Comparison of ENCODE assay signal across 8 mouse cellular contexts in genomic region chr5:3146544-3147295, GRCm38 (mm10).
DNase-seq lines count a peak whose midpoint lies in the region; ATAC-seq and TF ChIP-seq lines count a peak whose summit lies in the region.
"Not testable (repeated sequence)": the region's sequence is repeated elsewhere in the genome, so short reads cannot be mapped to it uniquely, and the experiment has no call there.

No protein-coding gene starts in this region.

- not testable (repeated sequence) for H3K4me1 ChIP-seq in forebrain, embryonic 12.5 days; limb, embryonic 14.5 days (ENCODE audit: control insufficient read depth, insufficient read depth, low read length); midbrain, embryonic 12.5 days

- H3K9me3 ChIP-seq in forebrain, embryonic 12.5 days; limb, embryonic 14.5 days (ENCODE audit: control insufficient read depth, low read length); midbrain, embryonic 12.5 days: not testable (repeated sequence)

- ATAC-seq in forebrain, embryonic 12.5 days (ENCODE audit: low FRiP score), result peak; percentile 68; the same call in 1 of the 2 replicates
- ATAC-seq in limb, embryonic 14.5 days (ENCODE audit: low FRiP score, low read depth), result peak; percentile 55; the same call in 1 of the 2 replicates
- ATAC-seq in midbrain, embryonic 12.5 days (ENCODE audit: low FRiP score, low read depth), result peak; percentile 77

- WGBS in forebrain, embryonic 12.5 days, result 55% methylated on average over 8 of the region's 11 CpGs
- 48% methylated on average over 8 of the region's 11 CpGs for WGBS in limb, embryonic 14.5 days
- WGBS in midbrain, embryonic 12.5 days, result 50% methylated on average over 10 of the region's 11 CpGs

- H3K27ac ChIP-seq in forebrain, embryonic 12.5 days; limb, embryonic 14.5 days (replicated peaks; ENCODE audit: low read depth, low read length); midbrain, embryonic 12.5 days (replicated peaks): not testable (repeated sequence)

- TF ChIP-seq POLR2A in limb, embryonic 14.5 days (IDR thresholded peaks at IDR 0.05; ENCODE audit: borderline replicate concordance, extremely low read depth, insufficient read depth, insufficient read length), result not testable (repeated sequence)

- not testable (repeated sequence) for H3K27me3 ChIP-seq in forebrain, embryonic 12.5 days; limb, embryonic 14.5 days (ENCODE audit: control insufficient read depth, insufficient read depth, low read length); midbrain, embryonic 12.5 days

- DNase-seq in A20 (ENCODE audit: low read depth, low spot score), result peak; percentile 60
- peak; percentile 24 for DNase-seq in adrenal gland, postnatal 10 days
- DNase-seq in heart, postnatal 36 days, result peak; percentile 31 to 41
- peak; percentile 56 for DNase-seq in kidney, adult 9 months
- DNase-seq in limb, embryonic 14.5 days (ENCODE audit: low spot score), result peak; percentile 11
- peak; percentile 28 to 36 for DNase-seq in right cerebral cortex, postnatal 10 days (ENCODE audit: low spot score in 2 of 2)

- H3K4me2 ChIP-seq in forebrain, embryonic 12.5 days; limb, embryonic 14.5 days (replicated peaks; ENCODE audit: low read depth, low read length, severe bottlenecking); midbrain, embryonic 12.5 days (replicated peaks): not testable (repeated sequence)

- intact Hi-C loops in heart, postnatal 36 days (cut with DNase I), result not testable (repeated sequence)

- not testable (repeated sequence) for H3K9ac ChIP-seq in forebrain, embryonic 12.5 days; limb, embryonic 14.5 days (ENCODE audit: low read depth, low read length, severe bottlenecking); midbrain, embryonic 12.5 days (replicated peaks)

- not testable (repeated sequence) for H3K36me3 ChIP-seq in forebrain, embryonic 12.5 days (replicated peaks); limb, embryonic 14.5 days (ENCODE audit: control insufficient read depth, insufficient read depth, low read length); midbrain, embryonic 12.5 days

- H3K4me3 ChIP-seq in forebrain, embryonic 12.5 days (replicated peaks); limb, embryonic 14.5 days (replicated peaks; ENCODE audit: low read length); midbrain, embryonic 12.5 days: not testable (repeated sequence)
